Mouse (Mus musculus) MEL (cell line): Measurements from ENCODE around the gene Per2. TPM values are rescaled to one million over a fixed set of nuclear protein-coding genes. Genes with fewer than 3 reads are reported as not detected.
"Not testable (repeated sequence)": the region's sequence is repeated elsewhere in the genome, so short reads cannot be mapped to it uniquely, and the experiment has no call there.

Experiments used
- DNase-seq: peaks from one replicate; pipeline ENCODE4 v3.0.0; 2011; ENCODE audit warnings: low read depth, low spot score
- H3K27ac ChIP-seq: 2 replicates; pipeline ENCODE4 v1.5.1; 2012; ENCODE audit warnings: low read depth, mild to moderate bottlenecking, control low read depth, low read length, moderate library complexity; ENCODE audit not compliant: control insufficient read depth
- H3K27me3 ChIP-seq, 2 experiments: fragments of 150-350 bp in 1 of 2; sonication (generic) in 1 of 2; 2 replicates each; pipeline ENCODE4 v1.6.1; 2012; ENCODE audit warnings: low read length in 2 of 2, mild to moderate bottlenecking in 2 of 2, improper control_type of control experiment in 1 of 2, moderate library complexity in 1 of 2; ENCODE audit not compliant: insufficient read depth in 2 of 2, control insufficient read depth in 1 of 2
- H3K36me3 ChIP-seq, 2 experiments: 2 replicates each; pipeline ENCODE4 v1.6.1; 2012 to 2014; ENCODE audit warnings: low read length in 2 of 2, improper control_type of control experiment in 1 of 2, inconsistent platforms in 1 of 2, mild to moderate bottlenecking in 1 of 2; ENCODE audit not compliant: insufficient read depth in 2 of 2, control insufficient read depth in 1 of 2
- H3K4me1 ChIP-seq, 2 experiments: fragments of 150-350 bp in 1 of 2; sonication (generic) in 1 of 2; 2 replicates each; pipeline ENCODE4 v1.6.1; 2012; ENCODE audit warnings: low read length in 2 of 2, improper control_type of control experiment in 1 of 2, mild to moderate bottlenecking in 1 of 2; ENCODE audit not compliant: insufficient read depth in 2 of 2, control insufficient read depth in 1 of 2
- H3K4me3 ChIP-seq, 2 experiments: fragments of 150-350 bp in 1 of 2; sonication (generic) in 1 of 2; 2 replicates each; pipeline ENCODE4 v1.5.1; 2012; ENCODE audit warnings: low read depth in 2 of 2, low read length in 2 of 2, mild to moderate bottlenecking in 2 of 2, moderate library complexity in 2 of 2, control low read depth in 1 of 2, improper control_type of control experiment in 1 of 2; ENCODE audit not compliant: control insufficient read depth in 1 of 2, insufficient read depth in 1 of 2
- H3K79me2 ChIP-seq: 2 replicates; pipeline ENCODE4 v1.6.1; 2012; ENCODE audit warnings: mild to moderate bottlenecking, low read length, moderate library complexity; ENCODE audit not compliant: control insufficient read depth, poor library complexity, insufficient read depth
- H3K9ac ChIP-seq: 2 replicates; pipeline ENCODE4 v1.6.1; 2012; ENCODE audit warnings: low read depth, mild to moderate bottlenecking, control low read depth, low read length, moderate library complexity; ENCODE audit not compliant: control insufficient read depth, poor library complexity, severe bottlenecking
- H3K9me3 ChIP-seq: fragments of 150-350 bp; sonication (generic); replicated peaks from 2 replicates; pipeline ENCODE4 v1.6.1; 2012; ENCODE audit warnings: mild to moderate bottlenecking, low read length, improper control_type of control experiment, moderate library complexity; ENCODE audit not compliant: insufficient read depth
- CTCF ChIP-seq, 3 experiments: IDR thresholded peaks in 2 of 3; conservative IDR thresholded peaks in 1 of 3; 2 replicates each; pipeline ENCODE4 v1.5.1; 2011 to 2012; ENCODE audit warnings: low read length in 3 of 3, low read depth in 2 of 3, mild to moderate bottlenecking in 2 of 3, improper control_type of control experiment in 1 of 3, inconsistent platforms in 1 of 3, mixed read lengths in 1 of 3, moderate library complexity in 1 of 3; ENCODE audit not compliant: control insufficient read depth in 1 of 3, insufficient read depth in 1 of 3, poor library complexity in 1 of 3, severe bottlenecking in 1 of 3
- ETS1 ChIP-seq: IDR thresholded peaks from 2 replicates; pipeline ENCODE4 v1.6.1; 2012; ENCODE audit warnings: low read depth, mild to moderate bottlenecking, inconsistent platforms, low read length, improper control_type of control experiment, moderate library complexity
- GABPA ChIP-seq: IDR thresholded peaks from 2 replicates; pipeline ENCODE4 v1.6.1; 2012; ENCODE audit warnings: low read depth, mild to moderate bottlenecking, inconsistent platforms, low read length, improper control_type of control experiment, moderate library complexity
- KAT2A ChIP-seq: conservative IDR thresholded peaks from 2 replicates; pipeline ENCODE4 v1.6.1; 2012; ENCODE audit warnings: low read depth, low read length, improper control_type of control experiment, inconsistent platforms
- MAFK ChIP-seq: IDR thresholded peaks from 2 replicates; pipeline ENCODE4 v1.6.1; 2011; ENCODE audit warnings: low read depth, mild to moderate bottlenecking, low read length, improper control_type of control experiment, borderline replicate concordance
- MAX ChIP-seq: IDR thresholded peaks from 2 replicates; pipeline ENCODE4 v1.6.1; 2011; ENCODE audit warnings: low read length, improper control_type of control experiment
- MAZ ChIP-seq: IDR thresholded peaks from 2 replicates; pipeline ENCODE4 v1.6.1; 2012; ENCODE audit warnings: low read depth, mild to moderate bottlenecking, inconsistent platforms, low read length, improper control_type of control experiment
- MEF2A ChIP-seq: IDR thresholded peaks from 2 replicates; pipeline ENCODE4 v1.6.1; 2014; ENCODE audit warnings: low read depth, mild to moderate bottlenecking, inconsistent platforms, low read length, improper control_type of control experiment; ENCODE audit not compliant: poor library complexity, insufficient replicate concordance, severe bottlenecking; ENCODE audit errors: extremely low read depth
- NELFE ChIP-seq: IDR thresholded peaks from 2 replicates; pipeline ENCODE4 v1.6.1; 2011; ENCODE audit warnings: low read depth, low read length, improper control_type of control experiment
- NRF1 ChIP-seq: IDR thresholded peaks from 2 replicates; pipeline ENCODE4 v1.6.1; 2014; ENCODE audit warnings: low read depth, mild to moderate bottlenecking, inconsistent platforms, low read length, improper control_type of control experiment, moderate library complexity; ENCODE audit not compliant: poor library complexity, insufficient read depth, severe bottlenecking
- SMC3 ChIP-seq: IDR thresholded peaks from 2 replicates; pipeline ENCODE4 v1.6.1; 2011; ENCODE audit warnings: low read depth, low read length, improper control_type of control experiment
- TCF12 ChIP-seq: IDR thresholded peaks from 2 replicates; pipeline ENCODE4 v1.6.1; 2014; ENCODE audit warnings: low read depth, mild to moderate bottlenecking, inconsistent platforms, low read length, improper control_type of control experiment, moderate library complexity
- USF2 ChIP-seq, 2 experiments: IDR thresholded peaks; 2 replicates each; pipeline ENCODE4 v1.6.1; 2011 to 2012; ENCODE audit warnings: improper control_type of control experiment in 2 of 2, low read length in 2 of 2, borderline replicate concordance in 1 of 2, inconsistent platforms in 1 of 2, low read depth in 1 of 2, mild to moderate bottlenecking in 1 of 2; ENCODE audit not compliant: insufficient read depth in 1 of 2
- ZC3H11A ChIP-seq: IDR thresholded peaks from 2 replicates; pipeline ENCODE4 v1.6.1; 2012; ENCODE audit warnings: low read depth, mild to moderate bottlenecking, inconsistent platforms, low read length, improper control_type of control experiment
- ZMIZ1 ChIP-seq: IDR thresholded peaks from 2 replicates; pipeline ENCODE4 v1.6.1; 2012; ENCODE audit warnings: low read depth, mild to moderate bottlenecking, inconsistent platforms, low read length, improper control_type of control experiment, moderate library complexity
- polyA plus RNA-seq, 2 experiments: library from polyadenylated mRNA; stranded (reverse) in 1 of 2; unstranded in 1 of 2; fragments of >175 nt in 1 of 2; fragments of >200 nt in 1 of 2; gene quantifications; 2 replicates each; pipeline versions ENCODE4 v1.2.1 to v1.2.4; 2012; ENCODE audit warnings: low replicate concordance in 2 of 2, low read depth in 1 of 2; ENCODE audit not compliant: insufficient read length in 2 of 2, insufficient read depth in 1 of 2, missing spikeins in 1 of 2
- total RNA-seq: library from RNA; depleted of rRNA; stranded (reverse); fragments of 300-350 nt; gene quantifications from 2 replicates; pipeline ENCODE4 v1.2.3, GENCODE M21; 2012

The Per2 gene
- total and polyA plus RNA-seq, 3 experiments, result 4.3 to 8.3 TPM; not detected in 1

GRCm38 (mm10) chr1:91478958-91479357 lies 19.8 kb upstream of the Per2 start:
- H3K27me3 ChIP-seq, result no peaks in the 10 kb centered on the region
- H3K9me3 ChIP-seq, result no peaks in the 10 kb centered on the region
- H3K9ac ChIP-seq, result no peak overlapping the region
- no peaks in the 10 kb centered on the region for H3K79me2 ChIP-seq
- no peak overlapping the region for H3K4me3 ChIP-seq
- no peak for DNase-seq
- H3K36me3 ChIP-seq, result no peaks in the 10 kb centered on the region
- 0 out of 4 replicates have a peak, but pooled peaks cover 0 to 6% of the 10 kb centered on the region in 2 experiments for H3K4me1 ChIP-seq
- H3K27ac ChIP-seq, result no peak overlapping the region
- TF ChIP-seq TCF12 (no peak), CTCF (IDR thresholded peaks at IDR 0.05 in 2 of 3, conservative IDR thresholded peaks at IDR 0.05 in 1 of 3; ENCODE audit: control insufficient read depth in 1 of 3, insufficient read depth in 1 of 3, low read depth in 2 of 3, low read length in 3 of 3, poor library complexity in 1 of 3, severe bottlenecking in 1 of 3) (peak; percentile 32 to 42 (median 35))

- not testable (repeated sequence) for H3K9me3 ChIP-seq, H3K27me3 ChIP-seq, H3K4me1 ChIP-seq, H3K79me2 ChIP-seq, H3K9ac ChIP-seq, DNase-seq, H3K27ac ChIP-seq, H3K4me3 ChIP-seq, H3K36me3 ChIP-seq
These were observed 19.0 kb upstream of the Per2 start for GRCm38 (mm10) chr1:91478145-91478544.

GRCm38 (mm10) chr1:91469888-91470419 lies 10.8 kb upstream of the Per2 start:
- TF ChIP-seq ZC3H11A, result no peak
- no peak for TF ChIP-seq MAFK
- TF ChIP-seq NELFE, result no peak
- no peak for TF ChIP-seq NRF1
- TF ChIP-seq USF2 (IDR thresholded peaks at IDR 0.05; ENCODE audit: borderline replicate concordance in 1 of 2, insufficient read depth in 1 of 2, low read depth in 1 of 2, low read length in 2 of 2), result no peak
- TF ChIP-seq, all 39 proteins: peak for 0
- H3K4me1 ChIP-seq, result no peaks in the 10 kb centered on the region

GRCm38 (mm10) chr1:91466186-91466585 lies 7.1 kb upstream of the Per2 start:
- TF ChIP-seq MAX (no peak), NELFE (no peak), TCF12 (no peak), ETS1 (no peak), CTCF (IDR thresholded peaks at IDR 0.05 in 2 of 3, conservative IDR thresholded peaks at IDR 0.05 in 1 of 3; ENCODE audit: control insufficient read depth in 1 of 3, insufficient read depth in 1 of 3, low read depth in 2 of 3, low read length in 3 of 3, poor library complexity in 1 of 3, severe bottlenecking in 1 of 3) (no peak), MAZ (no peak), SMC3 (no peak), KAT2A (no peak), ZMIZ1 (no peak), MEF2A (no peak), GABPA (no peak)
- no peak overlapping the region for H3K27ac ChIP-seq

More at GRCm38 (mm10) chr1:91469888-91470419, 10.8 kb upstream of the Per2 start:
- Histone ChIP-seq H3K27ac (no peak overlapping the region), H3K36me3 (no peaks in the 10 kb centered on the region), H3K9ac (no peak overlapping the region), H3K9me3 (no peaks in the 10 kb centered on the region), H3K4me3 (no peak overlapping the region), H3K27me3 (0 out of 4 replicates have a peak, but pooled peaks cover 0 to 2% of the 10 kb centered on the region in 2 experiments), H3K79me2 (no peaks in the 10 kb centered on the region)
- DNase-seq, result no peak

More at GRCm38 (mm10) chr1:91466186-91466585, 7.1 kb upstream of the Per2 start:
- Histone ChIP-seq H3K27me3 (0 out of 4 replicates have a peak, but pooled peaks cover 0 to 2% of the 10 kb centered on the region in 2 experiments), H3K9ac (no peak overlapping the region), H3K4me1 (peaks cover 0 to 3% of the 10 kb centered on the region in 2 experiments; a peak in 1 of 4 replicates), H3K36me3 (no peaks in the 10 kb centered on the region), H3K79me2 (no peaks in the 10 kb centered on the region), H3K4me3 (no peak overlapping the region), H3K9me3 (no peaks in the 10 kb centered on the region)
- DNase-seq, result no peak
